Mouse (Mus musculus) T-cell, adult 2 months (primary cell): ENCODE data around the gene Rreb1.

ENCODE experiments used
- DNase-seq: peaks from one replicate; pipeline ENCODE4 v3.0.0; 2022; ENCODE audit warnings: low spot score

The Rreb1 gene

DNA sequence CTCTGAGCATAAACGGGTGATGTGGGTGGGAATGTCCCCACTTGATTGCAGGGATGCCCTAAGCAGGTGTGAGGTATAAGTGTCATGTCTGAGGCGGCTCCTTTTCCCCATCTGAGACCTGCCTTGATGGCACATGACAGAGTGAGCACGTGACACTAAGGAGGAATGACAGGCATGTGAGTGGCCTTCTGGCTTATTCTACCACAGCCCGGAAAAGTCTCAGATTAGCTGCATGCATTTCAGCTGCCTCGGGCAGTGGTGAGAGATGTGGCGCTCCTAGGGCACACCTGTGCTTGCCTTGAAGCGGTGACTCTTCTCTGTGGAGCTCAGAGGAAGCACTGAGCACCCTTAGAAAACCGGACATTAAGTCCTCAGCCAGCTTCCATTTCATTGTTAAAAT, 167.2 kb downstream of the Rreb1 start:
- no peak for DNase-seq

DNA sequence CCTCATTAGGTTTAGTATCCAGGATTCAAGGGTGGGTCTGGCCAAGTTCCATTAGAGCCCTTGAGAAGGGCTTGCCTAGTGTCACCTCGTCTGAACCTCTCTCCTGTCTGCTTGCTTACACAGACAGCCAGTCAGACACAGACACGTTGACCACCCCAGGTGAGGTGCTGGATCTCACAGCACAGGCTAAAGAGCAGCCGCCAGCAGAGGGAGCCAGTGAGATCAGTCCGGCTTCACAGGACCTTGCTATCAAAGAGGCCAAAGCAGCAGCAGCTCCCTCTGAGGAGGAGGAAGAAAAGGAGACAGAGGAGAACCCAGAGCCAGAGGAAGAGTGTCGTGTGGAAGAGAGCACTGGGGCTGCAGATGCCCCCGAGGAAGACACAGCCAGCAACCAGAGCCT, 168.5 kb downstream of the Rreb1 start:
- peak; percentile 47 for DNase-seq

DNA sequence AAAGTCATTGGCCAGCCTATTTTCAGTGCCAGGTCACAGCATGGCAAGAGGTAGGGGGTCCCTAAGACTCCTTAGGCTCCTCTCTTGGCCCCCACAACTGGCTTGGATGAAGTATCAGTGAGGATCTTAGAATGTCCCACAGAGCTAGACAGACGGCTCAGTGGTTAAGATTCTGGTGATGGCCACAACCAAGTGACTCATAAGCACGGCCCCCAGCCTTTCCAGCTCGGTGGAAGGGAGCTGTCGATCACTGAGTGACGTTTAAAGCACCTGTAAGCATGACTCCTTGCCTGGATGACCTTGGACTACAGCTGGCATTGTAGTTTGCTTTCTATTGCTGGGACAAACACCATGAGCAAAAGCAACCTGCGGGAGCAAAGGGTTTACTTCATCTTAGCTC, 174.8 kb downstream of the Rreb1 start:
- DNase-seq = no peak

DNA sequence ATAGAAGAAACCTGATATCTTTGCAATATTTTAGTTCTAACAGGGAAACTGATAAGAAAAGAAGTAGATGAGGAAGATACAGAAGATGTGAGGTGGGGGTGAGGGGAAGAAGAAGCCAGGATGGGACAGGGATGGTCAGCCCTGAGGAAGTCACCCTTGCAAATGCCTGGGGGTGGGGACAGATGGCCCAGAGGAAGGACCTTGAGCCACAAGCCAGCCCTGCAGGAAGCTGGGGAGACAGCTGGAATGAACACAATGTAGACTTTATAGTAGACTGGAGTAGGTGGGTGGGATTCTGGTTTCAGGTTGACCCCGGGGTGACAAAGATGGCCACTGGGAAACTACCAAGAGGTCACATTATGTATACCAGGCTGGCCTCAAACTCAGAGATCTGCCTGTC, 176.1 kb downstream of the Rreb1 start:
- DNase-seq = no peak

DNA sequence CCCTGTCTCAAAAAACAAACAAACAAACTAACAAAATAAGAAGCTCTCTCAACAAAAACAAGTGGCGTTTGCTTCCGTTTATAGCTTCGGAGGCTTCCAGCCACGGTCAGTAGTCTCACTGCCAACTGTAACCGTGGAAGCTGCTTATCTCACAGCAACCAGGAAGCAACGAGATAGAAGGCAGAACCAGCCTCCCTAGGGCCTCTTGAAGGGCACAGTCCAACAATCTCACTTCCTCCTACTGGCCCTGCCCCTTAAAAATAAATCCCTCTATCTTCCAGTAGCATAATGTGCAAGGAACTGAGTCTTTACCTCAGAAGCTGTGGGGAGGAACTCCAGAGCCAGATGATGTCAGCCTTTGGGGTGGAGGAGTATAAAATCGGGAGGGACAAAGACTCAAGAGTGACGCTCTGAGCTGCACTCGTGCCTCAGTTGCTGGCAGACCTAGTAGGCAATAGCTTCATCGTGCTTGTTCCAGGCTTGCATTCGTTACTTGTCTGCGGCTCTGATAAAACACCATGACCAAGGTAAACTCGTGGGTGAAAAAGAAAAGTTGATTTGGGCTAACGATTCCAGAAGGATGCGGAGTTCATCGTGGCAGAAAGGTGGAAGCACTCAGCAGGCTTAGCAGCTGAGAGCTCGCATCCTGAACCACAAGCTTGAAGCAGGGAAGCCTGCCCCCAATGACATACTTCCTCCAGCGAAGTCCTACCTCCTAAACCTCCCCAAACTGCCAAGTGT, 180.5 kb downstream of the Rreb1 start:
- no peak for DNase-seq

DNA sequence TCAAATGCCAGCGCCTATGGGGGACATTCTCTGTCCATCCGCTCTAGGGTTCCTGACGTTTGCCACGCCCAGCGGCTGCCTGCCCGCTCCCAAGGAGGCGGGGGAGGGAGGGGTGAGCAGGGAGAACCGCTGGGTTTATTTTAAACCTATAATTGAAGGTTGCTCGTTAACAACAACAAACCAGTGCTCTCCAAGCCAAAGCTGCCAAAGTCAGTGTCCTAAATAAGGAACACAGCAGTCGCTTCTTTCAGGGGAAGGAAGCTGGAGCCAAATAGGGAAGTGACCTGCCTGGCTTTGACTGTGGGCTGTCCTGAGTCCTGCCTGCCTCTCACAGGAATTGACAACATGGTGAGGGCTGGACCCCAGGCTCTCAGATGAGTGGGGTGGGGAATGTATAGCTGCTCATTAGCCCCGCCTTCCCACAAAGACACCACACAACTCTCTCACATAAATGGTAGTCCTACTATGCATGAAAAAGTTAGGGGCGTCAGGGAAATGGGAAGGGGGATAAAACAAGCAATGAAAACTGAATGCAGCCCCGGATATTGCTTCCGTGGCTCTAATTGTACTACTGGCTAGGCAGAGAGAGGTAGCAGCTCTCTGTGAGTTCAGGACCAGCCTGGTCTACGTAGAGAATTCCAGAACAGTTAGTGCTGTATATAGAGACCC, 181.2 kb downstream of the Rreb1 start:
- DNase-seq = no peak

DNA sequence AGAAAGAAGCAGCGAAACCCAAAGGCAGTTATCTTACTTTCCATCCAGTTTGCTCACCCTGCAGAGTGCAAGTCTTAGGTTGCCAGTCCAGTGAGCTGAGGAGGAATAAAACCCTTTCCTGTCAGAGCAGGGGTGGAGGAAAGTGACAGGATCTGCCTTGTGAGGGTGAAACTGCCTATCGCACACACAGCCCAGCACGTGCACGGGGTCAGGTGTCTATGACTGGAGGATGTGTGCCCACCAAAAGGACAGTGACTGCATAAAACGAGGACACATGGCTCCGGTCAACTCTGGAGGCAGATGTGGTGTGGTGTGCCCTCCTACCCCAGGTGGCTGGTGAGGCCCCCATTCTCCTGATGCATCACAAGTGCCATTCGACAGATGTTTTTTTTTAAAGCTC, 181.7 kb downstream of the Rreb1 start:
- DNase-seq = no peak

DNA sequence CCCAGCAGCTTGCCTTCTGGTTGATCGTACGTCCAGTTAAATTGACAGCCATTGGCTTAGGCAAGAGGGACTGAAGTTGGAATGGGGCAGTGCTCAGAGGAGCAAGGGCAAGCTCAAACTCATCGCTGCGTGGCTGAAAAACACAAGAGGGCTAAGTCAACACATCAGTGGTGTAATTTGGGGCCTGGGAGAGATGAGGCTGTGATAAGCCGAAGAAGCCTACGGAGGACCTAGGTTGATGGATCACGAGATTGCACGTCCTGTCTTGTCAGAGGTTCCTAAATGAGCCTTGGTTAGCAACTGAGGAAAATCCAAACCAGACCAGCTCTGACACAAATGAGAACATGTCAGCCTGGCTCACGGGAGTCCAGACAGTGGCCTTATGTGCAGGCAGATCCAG, 184.3 kb downstream of the Rreb1 start:
- DNase-seq = no peak

DNA sequence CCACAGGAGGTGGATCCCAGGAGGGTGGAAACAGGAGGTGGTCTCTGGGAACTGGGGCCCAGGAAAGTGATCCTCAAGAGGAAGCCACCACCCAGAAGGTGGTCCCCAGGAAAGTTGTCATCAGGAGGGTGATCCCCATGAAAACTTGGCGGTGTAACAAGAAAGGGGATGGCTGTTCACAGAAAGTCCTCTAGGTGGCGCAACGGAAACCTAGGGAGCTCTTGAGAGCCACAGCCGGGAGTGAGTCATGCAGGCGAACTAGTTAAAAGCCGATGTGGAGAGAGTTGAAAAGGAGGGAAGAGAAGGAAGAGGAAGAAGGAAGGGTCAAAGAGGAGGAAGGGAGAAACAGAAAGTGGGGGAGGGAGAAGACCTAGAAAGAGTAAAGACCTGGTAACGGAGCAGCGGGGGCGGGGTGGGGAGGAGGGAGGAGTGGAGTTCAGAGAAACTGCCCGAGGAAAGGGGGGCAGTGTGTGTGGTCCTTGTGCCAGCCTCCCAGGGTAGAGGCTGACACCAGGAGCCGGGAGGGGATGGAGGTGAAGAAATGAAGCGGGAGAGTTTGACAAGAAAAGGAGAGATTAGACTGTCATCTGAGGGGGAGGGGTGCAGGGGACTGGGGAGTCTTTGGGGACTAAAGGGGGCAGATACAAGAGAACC, 185.3 kb downstream of the Rreb1 start:
- peak; percentile 61 for DNase-seq

DNA sequence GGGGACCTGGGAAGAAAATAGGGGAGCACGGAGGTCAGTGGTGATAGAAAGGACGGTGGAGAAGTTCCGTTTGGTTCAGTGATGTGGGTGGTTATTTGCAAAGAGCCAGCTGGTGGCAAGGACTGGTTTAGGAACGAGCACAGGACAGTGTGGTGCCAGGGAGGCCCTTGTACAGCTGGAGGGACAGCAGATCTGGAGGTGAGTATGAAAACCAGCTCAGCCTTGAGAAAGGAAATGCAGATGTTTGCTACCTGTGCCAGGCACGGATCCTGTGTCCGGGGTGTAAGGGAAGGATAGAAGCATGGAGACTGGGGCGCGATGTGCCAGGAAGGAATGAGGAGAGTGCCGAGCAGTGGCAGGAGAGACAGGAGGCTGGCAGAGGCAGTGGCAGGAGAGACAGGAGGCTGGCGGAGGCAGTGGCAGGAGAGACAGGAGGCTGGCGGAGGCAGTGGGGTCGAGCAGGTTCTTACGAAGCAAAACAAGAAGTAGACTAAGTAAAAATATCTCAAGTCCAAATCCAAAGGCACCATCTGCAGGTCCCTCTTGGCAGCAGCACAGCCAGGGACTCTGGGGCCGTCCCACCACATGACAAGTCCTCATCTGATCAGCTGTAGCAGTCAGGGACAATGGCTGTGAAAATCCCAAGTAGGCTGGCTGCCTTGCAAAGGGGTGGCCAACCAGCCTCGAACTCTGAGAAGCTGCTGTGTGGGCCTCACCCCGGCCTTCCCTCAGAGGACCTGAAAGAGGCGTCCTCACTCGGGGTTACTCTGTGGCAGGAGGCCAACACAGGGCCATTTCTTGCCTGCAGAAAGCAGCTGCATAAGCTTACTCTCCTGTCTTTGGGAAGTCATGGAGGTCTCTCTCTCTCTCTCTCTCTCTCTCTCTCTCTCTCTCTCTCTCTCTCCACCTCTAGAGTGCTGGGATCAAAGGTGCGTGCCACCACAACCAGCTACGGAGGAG, 186.2 kb downstream of the Rreb1 start:
- no peak for DNase-seq

DNA sequence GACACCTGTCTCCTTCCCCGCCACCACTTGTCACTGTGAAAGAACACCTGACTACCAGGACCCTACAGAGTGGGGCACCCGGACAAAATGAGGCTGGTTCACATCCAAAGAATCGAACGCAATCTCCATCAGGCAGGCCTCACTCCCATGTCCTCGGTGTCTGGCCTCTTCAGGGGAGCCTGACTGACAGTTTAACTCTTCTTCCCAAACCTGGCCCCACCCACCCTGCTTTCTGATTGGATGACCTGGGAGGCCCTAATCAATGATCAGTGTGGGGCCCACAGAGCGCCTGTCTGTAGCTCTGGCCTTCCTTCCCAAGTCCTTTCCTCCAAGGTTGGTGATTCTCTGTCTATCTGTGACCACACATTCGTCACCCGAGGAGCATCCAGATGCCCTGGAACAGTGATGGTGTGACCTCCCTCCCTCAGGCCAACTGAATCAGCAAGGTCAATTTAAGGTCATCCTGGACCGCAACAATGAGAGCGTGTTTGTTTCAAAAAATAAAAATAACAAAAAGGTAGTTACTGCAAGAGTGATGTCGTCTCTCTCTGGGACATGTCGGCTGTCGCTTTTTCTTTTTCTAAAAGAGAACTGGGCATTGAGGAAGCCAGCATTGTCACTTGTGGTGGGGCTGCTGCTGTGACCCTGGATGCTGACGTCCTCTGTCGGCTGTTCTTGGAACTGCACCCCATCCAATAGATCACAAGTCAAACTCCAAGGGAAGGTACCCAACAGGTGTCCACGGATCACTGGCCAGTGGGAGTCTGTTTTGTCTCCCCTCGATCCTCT, 187.1 kb downstream of the Rreb1 start:
- no peak for DNase-seq

DNA sequence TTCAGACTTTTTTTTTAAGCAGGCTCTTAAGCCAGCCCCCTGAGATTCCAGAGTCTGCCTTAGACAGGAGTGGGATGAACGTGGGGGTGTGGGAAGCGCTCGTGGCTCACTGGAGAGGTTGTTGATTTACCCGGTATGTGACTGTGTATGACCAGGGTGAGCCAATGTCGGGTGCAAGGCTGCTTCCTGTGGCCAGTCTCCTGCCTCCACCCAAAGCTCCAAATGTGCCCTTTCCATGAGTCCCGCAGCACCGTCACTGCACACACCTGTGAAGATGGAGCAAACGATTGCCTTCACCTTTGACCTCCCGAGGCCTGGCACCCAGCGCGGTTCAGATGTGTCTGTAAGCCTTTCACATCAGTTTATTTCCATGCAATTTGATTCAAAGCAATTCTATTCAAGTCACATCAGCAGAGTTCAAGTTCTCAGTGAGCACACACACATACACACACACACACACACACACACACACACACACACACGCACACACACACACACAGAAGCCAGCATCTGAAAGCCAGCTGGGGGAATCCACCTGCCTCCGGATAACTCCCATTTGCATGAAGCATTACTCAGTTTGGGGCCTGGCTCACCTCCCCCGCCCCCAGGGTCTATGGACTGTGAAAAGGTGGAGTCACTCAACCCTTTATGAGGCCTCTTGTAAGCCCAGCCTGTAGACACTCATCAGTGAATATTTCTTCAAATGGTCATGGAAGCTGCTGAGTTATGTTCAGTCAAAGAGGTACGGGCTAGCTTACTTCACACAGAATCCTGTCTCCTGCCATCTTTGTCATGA, 188.3 kb downstream of the Rreb1 start:
- no peak for DNase-seq

DNA sequence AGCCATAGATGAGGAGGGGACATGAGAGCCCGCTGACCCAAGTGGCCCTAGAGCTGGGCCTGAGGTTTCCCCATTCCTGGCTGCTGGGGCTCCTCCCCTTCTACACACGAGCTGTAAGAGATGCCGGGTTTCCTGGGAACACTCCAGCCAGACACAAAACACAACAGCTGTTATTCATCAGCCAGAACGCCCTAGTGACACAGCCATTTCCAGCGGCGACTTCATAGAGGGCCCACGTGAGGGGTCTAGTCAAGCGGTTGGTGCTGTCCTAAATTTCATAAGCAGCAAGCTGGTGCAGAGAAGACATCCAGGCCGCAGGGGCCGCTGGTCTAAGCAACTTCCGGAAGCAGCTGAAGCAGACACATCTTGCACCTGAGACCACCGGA, 188.8 kb downstream of the Rreb1 start:
- no peak for DNase-seq

DNA sequence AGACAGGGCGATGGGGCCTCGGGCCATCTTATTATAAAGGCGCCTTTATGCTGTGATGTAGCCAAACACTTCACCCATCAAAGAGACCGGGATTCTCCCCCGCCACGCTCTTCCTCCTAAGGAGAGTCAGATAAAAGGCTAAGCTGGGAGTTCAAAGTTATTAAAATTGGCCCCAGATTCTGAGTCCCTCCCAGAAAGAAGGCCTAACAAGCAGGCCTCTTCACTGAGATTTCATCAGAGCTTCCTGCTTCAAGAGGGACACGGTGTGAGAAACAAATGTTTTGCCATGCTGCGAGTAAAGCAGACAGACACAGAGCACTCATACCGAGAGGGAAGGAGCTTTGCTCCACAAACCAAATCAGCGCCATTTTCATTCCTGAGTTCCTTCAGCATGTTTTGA, 189.4 kb downstream of the Rreb1 start:
- no peak for DNase-seq

DNA sequence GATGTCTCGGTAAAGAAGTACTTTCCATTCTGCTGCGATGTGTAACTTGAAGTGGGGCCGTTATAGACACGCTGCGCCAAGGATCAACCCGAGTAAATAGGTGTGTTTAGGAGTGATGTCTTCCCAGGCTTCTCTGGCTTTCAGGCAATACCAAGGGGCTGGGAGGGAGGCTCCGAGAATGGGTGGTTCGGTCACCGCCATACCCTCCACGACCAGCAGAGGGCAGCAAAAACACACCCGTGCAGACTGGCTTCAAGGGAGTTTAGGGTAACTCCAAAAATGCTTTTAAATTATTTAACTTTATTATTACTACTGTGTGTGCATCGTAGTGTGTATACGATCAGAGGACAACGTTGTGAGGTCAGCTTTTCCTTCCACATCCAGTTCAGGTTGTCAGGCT, 191.1 kb downstream of the Rreb1 start:
- DNase-seq = peak; percentile 75

DNA sequence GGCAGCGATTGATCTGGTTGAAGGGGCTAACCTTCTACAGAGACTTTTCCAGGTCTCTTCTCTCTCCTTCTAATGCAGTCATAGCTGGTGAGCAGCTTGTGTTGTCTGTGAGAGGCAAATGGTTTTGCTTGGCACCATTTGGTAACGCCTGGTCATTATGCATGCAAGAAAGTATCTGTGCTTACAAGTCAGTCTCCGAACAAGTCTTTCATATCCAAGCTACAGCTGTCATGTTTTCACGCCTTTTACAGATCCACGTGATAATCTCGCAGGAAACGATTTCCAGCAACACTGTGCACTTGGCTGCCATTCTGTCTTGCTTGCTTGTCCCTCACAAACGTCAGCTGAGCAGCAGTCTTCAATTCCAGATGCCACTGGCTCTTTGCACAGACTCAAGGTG, 191.8 kb downstream of the Rreb1 start:
- DNase-seq = no peak

DNA sequence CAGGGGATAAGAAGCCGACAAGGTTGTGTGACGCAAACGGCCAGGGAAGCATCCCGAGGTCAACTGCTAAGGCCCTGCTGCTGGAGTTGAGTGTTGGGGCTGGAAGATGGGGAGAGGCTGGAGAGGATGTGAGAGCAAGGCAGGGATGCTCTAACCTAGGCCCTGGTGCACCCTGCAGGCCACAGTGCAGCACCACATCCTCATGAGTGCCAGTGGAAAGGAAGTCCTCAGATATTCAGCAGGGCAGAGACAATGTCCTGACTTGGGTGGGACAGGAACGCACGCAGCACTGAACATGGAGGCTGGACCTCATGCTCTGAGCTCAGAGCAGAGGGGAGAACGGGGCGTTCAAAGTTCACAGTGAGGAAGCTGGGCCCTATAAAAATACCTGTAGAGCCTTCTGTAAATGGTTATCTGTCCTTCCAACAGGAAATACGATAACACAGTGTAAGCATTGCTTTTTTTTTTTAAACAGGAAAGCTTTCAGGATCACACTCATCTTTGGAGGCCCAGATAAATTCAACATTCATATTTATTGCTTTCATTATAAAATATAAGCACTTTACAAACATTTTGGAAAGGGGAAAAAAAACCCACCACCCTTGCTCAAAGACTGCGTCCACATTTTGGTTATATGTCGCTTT, 192.8 kb downstream of the Rreb1 start:
- no peak for DNase-seq

DNA sequence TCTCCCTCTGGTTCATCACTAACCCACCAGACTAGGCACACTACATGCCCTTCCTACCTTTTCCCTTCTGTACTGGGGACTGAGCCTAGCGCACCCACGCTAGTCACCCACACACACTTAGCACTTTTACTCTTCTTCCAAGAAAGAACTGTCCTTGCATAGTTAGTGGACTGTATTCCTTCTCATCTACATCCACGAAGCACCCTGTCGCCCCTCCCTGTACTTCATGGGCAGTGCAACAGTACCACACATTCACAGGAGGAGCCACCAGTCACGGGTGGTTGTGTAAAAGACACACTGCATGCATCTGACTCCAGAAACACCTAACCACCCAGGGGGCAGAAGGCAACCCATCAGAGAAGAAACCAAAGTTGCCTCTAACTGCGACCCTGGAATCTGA, 195.8 kb downstream of the Rreb1 start:
- DNase-seq = no peak

DNA sequence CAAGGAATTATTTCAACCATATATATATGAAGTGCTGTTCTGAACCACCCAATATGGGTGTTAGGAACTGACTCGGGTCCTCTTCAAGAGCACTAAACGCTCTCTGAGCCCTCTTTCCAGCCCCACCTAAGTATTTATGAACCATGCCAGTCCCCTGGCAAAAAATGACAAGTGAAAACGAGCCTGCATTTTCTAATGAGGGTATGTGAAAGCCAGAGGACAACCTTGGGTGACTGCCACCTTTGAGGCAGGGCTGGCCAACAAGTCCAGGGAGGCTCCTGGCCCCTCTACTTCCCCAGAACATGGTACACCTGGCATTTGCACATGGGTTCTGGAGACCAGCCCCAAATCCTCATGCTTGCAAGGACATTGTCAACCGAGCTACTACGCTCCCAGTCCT, 196.5 kb downstream of the Rreb1 start:
- DNase-seq = no peak

DNA sequence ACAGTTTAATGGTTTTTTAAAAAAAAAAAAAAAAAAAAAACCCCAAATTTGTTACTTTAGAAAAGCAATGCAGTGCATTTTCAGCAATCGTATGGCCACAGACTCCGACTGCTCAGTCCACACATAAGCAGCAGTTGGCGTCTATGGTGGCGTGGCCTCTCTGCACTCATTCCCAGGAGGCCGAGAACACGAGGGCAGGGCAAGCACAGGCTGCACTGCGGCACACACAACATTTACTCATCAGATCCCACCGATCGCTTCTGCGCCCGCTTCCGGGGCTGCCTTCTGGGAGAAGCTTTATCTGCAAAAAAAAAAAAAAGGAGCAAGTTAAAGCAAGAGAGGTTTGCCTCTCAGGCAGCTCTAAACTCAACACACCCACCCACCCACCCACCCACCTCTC, 201.3 kb downstream of the Rreb1 start:
- DNase-seq = no peak
